Mouse (Mus musculus) megakaryocyte, embryonic 14.5 days (primary cell): Measurements from ENCODE around the gene Tln2. TPM values are rescaled to one million over a fixed set of nuclear protein-coding genes. Genes with fewer than 3 reads are reported as not detected.

Experiments used
- H3K27me3 ChIP-seq: replicated peaks from 2 replicates; pipeline ENCODE3; 2012; ENCODE audit warnings: inconsistent platforms
- H3K36me3 ChIP-seq: replicated peaks from 2 replicates; pipeline ENCODE3; 2012; ENCODE audit warnings: low read length, inconsistent platforms, mixed read lengths
- H3K4me1 ChIP-seq: 2 replicates; pipeline ENCODE4 v1.6.1; 2012; ENCODE audit warnings: inconsistent platforms
- H3K4me3 ChIP-seq: replicated peaks from 2 replicates; pipeline ENCODE3; 2012; ENCODE audit warnings: moderate library complexity, mild to moderate bottlenecking, inconsistent platforms
- H3K9me3 ChIP-seq: 2 replicates; pipeline ENCODE4 v1.6.1; 2012; ENCODE audit warnings: inconsistent platforms
- FLI1 ChIP-seq: IDR thresholded peaks from 2 replicates; pipeline ENCODE4 v1.6.1; 2012; ENCODE audit warnings: low read length, inconsistent platforms, mixed read lengths
- GATA1 ChIP-seq: IDR thresholded peaks from 3 replicates; pipeline ENCODE4 v1.6.1; 2012; ENCODE audit warnings: mixed read lengths, low read length, inconsistent platforms, borderline replicate concordance
- polyA plus RNA-seq: library from polyadenylated mRNA; stranded (reverse); fragments of >175 nt; gene quantifications from 2 replicates; pipeline ENCODE4 v1.2.3, GENCODE M21; 2012; ENCODE audit warnings: low replicate concordance; ENCODE audit not compliant: insufficient read depth

Tln2 gene
- polyA plus RNA-seq, 1 experiment: 0.32 TPM

- no peak for TF ChIP-seq FLI1
- no peak for TF ChIP-seq GATA1
- Histone ChIP-seq H3K9me3 (no peaks in the 10 kb centered on the region), H3K27me3 (no peaks in the 10 kb centered on the region), H3K4me1 (no peaks in the 10 kb centered on the region), H3K4me3 (no peak overlapping the region), H3K36me3 (no peaks in the 10 kb centered on the region)
These were observed 31.8 kb downstream of the Tln2 start for GRCm38 (mm10) chr9:67527726-67528125.

- H3K9me3 ChIP-seq: no peaks in the 10 kb centered on the region
- no peaks in the 10 kb centered on the region for H3K36me3 ChIP-seq
- H3K27me3 ChIP-seq: no peaks in the 10 kb centered on the region
- no peaks in the 10 kb centered on the region for H3K4me1 ChIP-seq
- no peak overlapping the region for H3K4me3 ChIP-seq
- TF ChIP-seq FLI1 (no peak), GATA1 (no peak)
These were observed 37.8 kb downstream of the Tln2 start for GRCm38 (mm10) chr9:67521736-67522135.

- TF ChIP-seq FLI1: no peak
- TF ChIP-seq GATA1: no peak
- no peaks in the 10 kb centered on the region for H3K4me1 ChIP-seq
- H3K36me3 ChIP-seq: no peaks in the 10 kb centered on the region
- peaks cover 11% of the 10 kb centered on the region for H3K9me3 ChIP-seq
- H3K4me3 ChIP-seq: no peak overlapping the region
- no peaks in the 10 kb centered on the region for H3K27me3 ChIP-seq
These were observed 50.0 kb downstream of the Tln2 start for GRCm38 (mm10) chr9:67509510-67509909.

GRCm38 (mm10) chr9:67504669-67505260 is 54.7 kb downstream of the Tln2 start:
- Histone ChIP-seq H3K36me3 (no peaks in the 10 kb centered on the region), H3K4me3 (no peak overlapping the region)
- TF ChIP-seq GATA1: no peak
- TF ChIP-seq FLI1: no peak

GRCm38 (mm10) chr9:67501801-67502200 is 57.7 kb downstream of the Tln2 start:
- Histone ChIP-seq H3K36me3 (no peaks in the 10 kb centered on the region), H3K27me3 (no peaks in the 10 kb centered on the region), H3K4me3 (no peak overlapping the region), H3K4me1 (no peaks in the 10 kb centered on the region), H3K9me3 (no peaks in the 10 kb centered on the region)
- no peak for TF ChIP-seq GATA1
- no peak for TF ChIP-seq FLI1

More at GRCm38 (mm10) chr9:67504669-67505260, 54.7 kb downstream of the Tln2 start:
- Histone ChIP-seq H3K4me1 (no peaks in the 10 kb centered on the region), H3K27me3 (no peaks in the 10 kb centered on the region), H3K9me3 (no peaks in the 10 kb centered on the region)

GRCm38 (mm10) chr9:67496368-67496767 is 63.1 kb downstream of the Tln2 start:
- Histone ChIP-seq H3K4me3 (no peak overlapping the region), H3K9me3 (no peaks in the 10 kb centered on the region), H3K36me3 (no peaks in the 10 kb centered on the region), H3K27me3 (peaks cover 4% of the 10 kb centered on the region), H3K4me1 (no peaks in the 10 kb centered on the region)
- no peak for TF ChIP-seq GATA1
- TF ChIP-seq FLI1: no peak

GRCm38 (mm10) chr9:67495350-67495749 is 64.2 kb downstream of the Tln2 start:
- TF ChIP-seq FLI1: no peak
- no peak for TF ChIP-seq GATA1
- Histone ChIP-seq H3K27me3 (peaks cover 4% of the 10 kb centered on the region), H3K9me3 (no peaks in the 10 kb centered on the region), H3K4me1 (no peaks in the 10 kb centered on the region), H3K36me3 (no peaks in the 10 kb centered on the region), H3K4me3 (no peak overlapping the region)

GRCm38 (mm10) chr9:67493876-67494552 is 65.5 kb downstream of the Tln2 start:
- Histone ChIP-seq H3K27me3 (peaks cover 4% of the 10 kb centered on the region), H3K4me3 (no peak overlapping the region), H3K36me3 (no peaks in the 10 kb centered on the region), H3K9me3 (no peaks in the 10 kb centered on the region), H3K4me1 (no peaks in the 10 kb centered on the region)
- no peak for TF ChIP-seq FLI1
- no peak for TF ChIP-seq GATA1

GRCm38 (mm10) chr9:67489370-67489769 is 70.1 kb downstream of the Tln2 start:
- no peaks in the 10 kb centered on the region for H3K36me3 ChIP-seq
- no peaks in the 10 kb centered on the region; the same call in 1 of the 2 replicates for H3K4me1 ChIP-seq
- TF ChIP-seq GATA1 (no peak), FLI1 (no peak)
- H3K4me3 ChIP-seq: no peak overlapping the region
- no peaks in the 10 kb centered on the region for H3K9me3 ChIP-seq
- H3K27me3 ChIP-seq: peaks cover 4% of the 10 kb centered on the region

GRCm38 (mm10) chr9:67486621-67487020 is 72.9 kb downstream of the Tln2 start:
- H3K4me3 ChIP-seq: no peak overlapping the region
- TF ChIP-seq FLI1 (no peak), GATA1 (no peak)
- H3K36me3 ChIP-seq: no peaks in the 10 kb centered on the region
- no peaks in the 10 kb centered on the region for H3K9me3 ChIP-seq
- H3K4me1 ChIP-seq: no peaks in the 10 kb centered on the region; the same call in 1 of the 2 replicates
- peaks cover 6% of the 10 kb centered on the region for H3K27me3 ChIP-seq
